Mouse (Mus musculus) lung, embryonic 14.5 days (tissue): Measurements from ENCODE around the gene Tnfrsf22. TPM values are rescaled to one million over a fixed set of nuclear protein-coding genes. Genes with fewer than 3 reads are reported as not detected.
"Not testable (repeated sequence)": the region's sequence is repeated elsewhere in the genome, so short reads cannot be mapped to it uniquely, and the experiment has no call there.

Experiments
- ATAC-seq: fragments of 200-750 bp; cut with Nextera tagmentation; 2 replicates; pipeline ENCODE4 v1.8.0; 2017; ENCODE audit warnings: mild to moderate bottlenecking, moderate TSS enrichment, moderate library complexity; ENCODE audit not compliant: insufficient read depth
- DNase-seq: peaks from one replicate; pipeline ENCODE4 v3.0.0-alpha.2; 2015
- H3K27ac ChIP-seq: fragments of 300-500 bp; sonication (generic); 2 replicates; pipeline ENCODE4 v1.5.1; 2014; ENCODE audit warnings: low read depth, mild to moderate bottlenecking, moderate library complexity
- H3K27me3 ChIP-seq: fragments of 300-500 bp; sonication (generic); 2 replicates; pipeline ENCODE4 v1.6.1; 2014; ENCODE audit warnings: low read length, control low read depth; ENCODE audit not compliant: insufficient read depth
- H3K36me3 ChIP-seq: fragments of 300-500 bp; sonication (generic); 2 replicates; pipeline ENCODE4 v1.6.1; 2014; ENCODE audit warnings: control low read depth; ENCODE audit not compliant: insufficient read depth
- H3K4me1 ChIP-seq: fragments of 300-500 bp; sonication (generic); 2 replicates; pipeline ENCODE4 v1.6.1; 2014; ENCODE audit warnings: antibody characterized with exemption, control low read depth; ENCODE audit not compliant: insufficient read depth
- H3K4me2 ChIP-seq: fragments of 300-500 bp; sonication (generic); 2 replicates; pipeline ENCODE4 v1.6.1; 2014; ENCODE audit warnings: mild to moderate bottlenecking
- H3K4me3 ChIP-seq: fragments of 300-500 bp; sonication (generic); 2 replicates; pipeline ENCODE4 v1.5.1; 2014; ENCODE audit warnings: low read depth, low read length
- H3K9ac ChIP-seq: fragments of 300-500 bp; sonication (generic); 2 replicates; pipeline ENCODE4 v1.6.1; 2014
- H3K9me3 ChIP-seq: fragments of 300-500 bp; sonication (generic); 2 replicates; pipeline ENCODE4 v1.6.1; 2016; ENCODE audit warnings: low read depth, low read length, control low read depth
- CTCF ChIP-seq: IDR thresholded peaks from 2 replicates; pipeline ENCODE4 v1.5.1; 2016; ENCODE audit warnings: antibody characterized with exemption, low read depth
- WGBS: fragments of 180-500 bp; shearing (Covaris S2); extraction: QIAGEN DNeasy Blood & Tissue Kit; methylation state at CpG from one replicate; pipeline ENCODE4 v1.1.7; 2014; 5-methylcytosine and 5-hydroxymethylcytosine counted together
- polyA plus RNA-seq: library from polyadenylated mRNA; unstranded; fragments of >200 nt; fragmentation: Nextera tagmentation; extraction: Ambion mirVana; gene quantifications from 2 replicates; pipeline ENCODE4 v1.2.1, GENCODE M21; 2014

Gene Tnfrsf22
- polyA plus RNA-seq, 1 experiment from 2014 or later, result 9.3 TPM

GRCm38 (mm10) chr7:143689481-143689880 is 40.0 kb upstream of the Tnfrsf22 start:
- no peak for TF ChIP-seq CTCF

GRCm38 (mm10) chr7:143686676-143687075 is 37.2 kb upstream of the Tnfrsf22 start:
- not testable (repeated sequence) for H3K27me3 ChIP-seq, H3K9me3 ChIP-seq, H3K4me3 ChIP-seq, H3K27ac ChIP-seq, H3K4me1 ChIP-seq, H3K4me2 ChIP-seq, DNase-seq, ATAC-seq, H3K9ac ChIP-seq
- 78% methylated on average over 3 of the region's 3 CpGs for WGBS
- peaks cover 34% of the 10 kb centered on the region for H3K36me3 ChIP-seq

More at GRCm38 (mm10) chr7:143689481-143689880, 40.0 kb upstream of the Tnfrsf22 start:
- no peaks in the 10 kb centered on the region for H3K27me3 ChIP-seq
- no peaks in the 10 kb centered on the region for H3K4me1 ChIP-seq
- WGBS, result 65% methylated on average over 7 of the region's 7 CpGs
- peaks cover 62% of the 10 kb centered on the region for H3K36me3 ChIP-seq
- no peaks in the 10 kb centered on the region for H3K9me3 ChIP-seq
- H3K4me3 ChIP-seq, result no peak overlapping the region
- H3K4me2 ChIP-seq, result no peak overlapping the region
- H3K9ac ChIP-seq, result no peak overlapping the region
- no peak overlapping the region for H3K27ac ChIP-seq
- DNase-seq, result no peak
- no peak for ATAC-seq

GRCm38 (mm10) chr7:143686191-143686590 is 36.7 kb upstream of the Tnfrsf22 start:
- not testable (repeated sequence) for H3K9me3 ChIP-seq, H3K4me1 ChIP-seq, ATAC-seq, H3K4me3 ChIP-seq, H3K27me3 ChIP-seq, H3K9ac ChIP-seq, H3K27ac ChIP-seq, H3K4me2 ChIP-seq, DNase-seq
- 47% methylated on average over 4 of the region's 4 CpGs for WGBS
- peaks cover 30% of the 10 kb centered on the region for H3K36me3 ChIP-seq

- Histone ChIP-seq H3K4me2 (peak within 1 kb of the TSS; percentile 92), H3K4me1 (no peaks in the 10 kb centered on the region), H3K9me3 (no peaks in the 10 kb centered on the region), H3K27ac (no peak within 1 kb of the TSS), H3K36me3 (peaks cover 23% of the 10 kb centered on the region), H3K27me3 (no peaks in the 10 kb centered on the region), H3K4me3 (peak within 1 kb of the TSS; percentile 44), H3K9ac (peak within 1 kb of the TSS; percentile 26; the same call in 1 of the 2 replicates)
- DNase-seq (peak; percentile 90), ATAC-seq (peak; percentile 96)
- WGBS, result 1% methylated on average over 35 of the region's 35 CpGs
- no peak for TF ChIP-seq CTCF
These were observed 36.1 kb upstream of the Tnfrsf22 start, which contains the start of gene Tnfrsf23 for GRCm38 (mm10) chr7:143685359-143686067. TSS of gene Tnfrsf23 (minus strand) at chr7:143685872.

- H3K4me1 ChIP-seq, H3K27ac ChIP-seq, H3K27me3 ChIP-seq, DNase-seq, H3K4me2 ChIP-seq, H3K9me3 ChIP-seq, H3K4me3 ChIP-seq, ATAC-seq, H3K9ac ChIP-seq: not testable (repeated sequence)
- peaks cover 14% of the 10 kb centered on the region for H3K36me3 ChIP-seq
- 85% methylated on average over 1 of the region's 2 CpGs for WGBS
These were observed 35.1 kb upstream of the Tnfrsf22 start for GRCm38 (mm10) chr7:143684569-143684968.

GRCm38 (mm10) chr7:143681566-143681965 is 32.1 kb upstream of the Tnfrsf22 start:
- Histone ChIP-seq H3K4me1 (no peaks in the 10 kb centered on the region), H3K9me3 (no peaks in the 10 kb centered on the region), H3K4me2 (no peak overlapping the region), H3K36me3 (no peaks in the 10 kb centered on the region), H3K27me3 (no peaks in the 10 kb centered on the region), H3K27ac (no peak overlapping the region), H3K9ac (no peak overlapping the region), H3K4me3 (no peak overlapping the region)
- no peak for ATAC-seq
- DNase-seq, result no peak
- TF ChIP-seq CTCF, result no peak
- 92% methylated on average over 1 of the region's 1 CpGs for WGBS

- WGBS, result 47% methylated on average over 2 of the region's 2 CpGs
- not testable (repeated sequence) for H3K27ac ChIP-seq, H3K4me2 ChIP-seq, H3K4me3 ChIP-seq, H3K9ac ChIP-seq, H3K4me1 ChIP-seq, H3K36me3 ChIP-seq, DNase-seq, H3K9me3 ChIP-seq, H3K27me3 ChIP-seq, ATAC-seq
These were observed 31.4 kb upstream of the Tnfrsf22 start for GRCm38 (mm10) chr7:143680836-143681235.

- not testable (repeated sequence) for H3K9me3 ChIP-seq, ATAC-seq, H3K4me3 ChIP-seq, H3K4me1 ChIP-seq, H3K9ac ChIP-seq, H3K27me3 ChIP-seq, H3K4me2 ChIP-seq, H3K27ac ChIP-seq, H3K36me3 ChIP-seq, DNase-seq
- 87% methylated on average over 2 of the region's 2 CpGs for WGBS
These were observed 30.2 kb upstream of the Tnfrsf22 start for GRCm38 (mm10) chr7:143679650-143680049.
